Mouse (Mus musculus) adrenal gland, adult 10 weeks (tissue): ENCODE measurements around the gene Scgb1b11. TPM values are rescaled to one million over a fixed set of nuclear protein-coding genes. Genes with fewer than 3 reads are reported as not detected.

Source experiments
- polyA plus RNA-seq: library from polyadenylated mRNA; stranded (reverse); fragments of 350-450 nt; fragmentation: Illumina TruSeq; extraction: RNeasy Lipid Tissue Mini Kit (QIAGEN cat#74804); gene quantifications from one replicate; pipeline ENCODE4 v1.2.3, GENCODE M21; 2014; ENCODE audit warnings: low read depth, low replicate concordance

Scgb1b11 gene
- polyA plus RNA-seq: not detected

GRCm38 (mm10) chr7:32222540-32222939 is at the start of gene Scgb1b11:
TSS of gene Scgb1b11 (plus strand) at chr7:32222840.

DNA sequence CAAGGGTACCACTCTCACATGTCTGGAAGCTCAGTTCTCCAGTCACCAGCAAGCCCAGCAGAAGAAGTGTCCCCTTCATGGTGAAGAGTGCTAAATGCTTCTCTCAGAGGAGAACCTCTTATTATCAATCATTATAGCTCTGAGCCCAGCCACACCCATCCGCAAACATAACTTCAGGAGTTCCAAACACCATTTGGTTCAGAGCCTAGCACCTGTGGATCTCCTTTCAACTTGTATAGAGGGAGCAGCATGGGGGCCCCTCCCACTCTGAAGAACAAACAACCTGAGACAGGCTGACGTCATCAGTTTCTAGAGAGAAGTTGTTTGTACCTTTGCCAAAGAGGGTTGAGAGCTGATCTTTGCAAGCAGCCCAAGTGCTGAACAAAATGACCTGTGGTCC is 11.6 kb upstream of the Scgb1b11 start, which contains the start of gene Scgb2b11:
Scgb2b11 (minus strand) TSS at position 101 of the 400 bp plus-strand sequence.

Other genes starting within 250 kb of the Scgb1b11 start
- gene Scgb1b10, start 122.0 kb upstream of the Scgb1b11 start, polyA plus RNA-seq: not detected
- not detected for gene Scgb2b11, start 11.7 kb upstream of the Scgb1b11 start, polyA plus RNA-seq
- gene Scgb2b12, start 104.4 kb downstream of the Scgb1b11 start, polyA plus RNA-seq: not detected
- gene Scgb1b12, start 111.3 kb downstream of the Scgb1b11 start, polyA plus RNA-seq: not detected
- gene Scgb1b29, start 218.7 kb downstream of the Scgb1b11 start, polyA plus RNA-seq: not detected